Mouse (Mus musculus) gastrocnemius, postnatal 36 days (tissue): ENCODE measurements around the gene Sh3gl2. TPM values are rescaled to one million over a fixed set of nuclear protein-coding genes. Genes with fewer than 3 reads are reported as not detected.

ENCODE experiments used
- DNase-seq, 2 experiments: peaks; one replicate each; pipeline ENCODE4 v3.0.0; 2022
- intact Hi-C: fragments of 180-260 bp; cut with DNase I; formaldehyde crosslinking; loops from one replicate; pipeline ENCODE4 v1.15.1; 2025
- total RNA-seq, 2 experiments: library from RNA; stranded (reverse); gene quantifications; 2 replicates each; pipeline ENCODE4 v1.2.3; 2021

The Sh3gl2 gene
- total RNA-seq, 2 experiments from 2014 or later: 0.77 to 0.81 TPM

- intact Hi-C loops: loop anchor here (5.0 kb wide), 1 partner anchor 229 kb away; no protein-coding TSS in a partner anchor
Measured at GRCm38 (mm10) chr4:85391795-85392194, 186.9 kb downstream of the Sh3gl2 start.

GRCm38 (mm10) chr4:85398765-85399164, 193.8 kb downstream of the Sh3gl2 start:
- intact Hi-C loops: no loop called here
- DNase-seq: no peak

More at GRCm38 (mm10) chr4:85391795-85392194, 186.9 kb downstream of the Sh3gl2 start:
- DNase-seq: no peak

- intact Hi-C loops: loop anchor here (10.0 kb wide), 1 partner anchor 112 kb away; the partner anchor contains the start of gene Adamtsl1
- DNase-seq: peak; percentile 35 to 39
Measured at GRCm38 (mm10) chr4:85402823-85403222, 197.9 kb downstream of the Sh3gl2 start.

GRCm38 (mm10) chr4:85404424-85405194, 199.7 kb downstream of the Sh3gl2 start:
- intact Hi-C loops: loop anchor here (10.0 kb wide), 1 partner anchor 110 kb away; the partner anchor contains the start of gene Adamtsl1
- DNase-seq: peak in 1 of 2 experiments; percentile 15

GRCm38 (mm10) chr4:85405276-85405675, 200.3 kb downstream of the Sh3gl2 start:
- no peak for DNase-seq
- intact Hi-C loops: loop anchor here (10.0 kb wide), 1 partner anchor 110 kb away; the partner anchor contains the start of gene Adamtsl1

GRCm38 (mm10) chr4:85416466-85416865, 211.5 kb downstream of the Sh3gl2 start:
- DNase-seq: no peak

GRCm38 (mm10) chr4:85420429-85420828, 215.5 kb downstream of the Sh3gl2 start:
- intact Hi-C loops: no loop called here
- no peak for DNase-seq

More at GRCm38 (mm10) chr4:85416466-85416865, 211.5 kb downstream of the Sh3gl2 start:
- intact Hi-C loops: no loop called here

GRCm38 (mm10) chr4:85426211-85426610, 221.3 kb downstream of the Sh3gl2 start:
- intact Hi-C loops: no loop called here
- DNase-seq: peak; percentile 4 to 14

- DNase-seq: no peak
- intact Hi-C loops: no loop called here
Measured at GRCm38 (mm10) chr4:85432786-85433185, 227.9 kb downstream of the Sh3gl2 start.

- intact Hi-C loops: no loop called here
- DNase-seq: peak; percentile 16 to 26
Measured at GRCm38 (mm10) chr4:85434734-85435133, 229.8 kb downstream of the Sh3gl2 start.

- no peak for DNase-seq
- intact Hi-C loops: no loop called here
Measured at GRCm38 (mm10) chr4:85438813-85439212, 233.9 kb downstream of the Sh3gl2 start.

- intact Hi-C loops: no loop called here
Measured at GRCm38 (mm10) chr4:85483586-85483985, 278.7 kb downstream of the Sh3gl2 start.

GRCm38 (mm10) chr4:85486316-85486946, 281.5 kb downstream of the Sh3gl2 start:
- intact Hi-C loops: no loop called here

More at GRCm38 (mm10) chr4:85483586-85483985, 278.7 kb downstream of the Sh3gl2 start:
- no peak for DNase-seq

GRCm38 (mm10) chr4:85505718-85506117, 300.8 kb downstream of the Sh3gl2 start:
- DNase-seq: no peak
- intact Hi-C loops: loop anchor here (10.0 kb wide), 1 partner anchor 279 kb away; no protein-coding TSS in a partner anchor

More at GRCm38 (mm10) chr4:85486316-85486946, 281.5 kb downstream of the Sh3gl2 start:
- DNase-seq: no peak

GRCm38 (mm10) chr4:85506976-85507375, 302.1 kb downstream of the Sh3gl2 start:
- DNase-seq: no peak
- intact Hi-C loops: loop anchor here (10.0 kb wide), 1 partner anchor 278 kb away; no protein-coding TSS in a partner anchor

- intact Hi-C loops: loop anchor here (10.0 kb wide), 1 partner anchor 277 kb away; no protein-coding TSS in a partner anchor
Measured at GRCm38 (mm10) chr4:85507491-85507890, 302.6 kb downstream of the Sh3gl2 start.

GRCm38 (mm10) chr4:85513288-85513687, 308.4 kb downstream of the Sh3gl2 start:
- intact Hi-C loops: loop anchor here (10.0 kb wide), 1 partner anchor 108 kb away; no protein-coding TSS in a partner anchor
- DNase-seq: peak in 1 of 2 experiments; percentile 21

More at GRCm38 (mm10) chr4:85507491-85507890, 302.6 kb downstream of the Sh3gl2 start:
- DNase-seq: no peak

- intact Hi-C loops: loop anchor here (10.0 kb wide), 1 partner anchor 109 kb away; no protein-coding TSS in a partner anchor
- DNase-seq: no peak
Measured at GRCm38 (mm10) chr4:85513792-85514191, 308.9 kb downstream of the Sh3gl2 start, which contains the start of gene Adamtsl1. Gene Adamtsl1 (plus strand): TSS chr4:85514172.

- peak; percentile 14 to 25 for DNase-seq
- intact Hi-C loops: loop anchor here (10.0 kb wide), 1 partner anchor 109 kb away; no protein-coding TSS in a partner anchor
Measured at GRCm38 (mm10) chr4:85514205-85514681, 309.3 kb downstream of the Sh3gl2 start.

GRCm38 (mm10) chr4:85526966-85527566, 322.1 kb downstream of the Sh3gl2 start:
- intact Hi-C loops: no loop called here
- DNase-seq: no peak
